19 mouse cellular contexts compared by ENCODE assay signal in genomic region chr17:26868756-26869155, GRCm38 (mm10). TPM values are rescaled to one million over a fixed set of nuclear protein-coding genes. Genes with fewer than 3 reads are reported as not detected.
DNase-seq lines count a peak whose midpoint lies in the region; TF ChIP-seq lines count a peak whose summit lies in the region.
"Had no signal": no experiment of that assay in that cellular context is flagged by ENCODE, and none has a peak within 500 bp of the region (broad histone marks: within the 10 kb centered on the region; RNA-seq: fewer than 3 reads in every experiment).

No protein-coding gene starts in this region.

- DNase-seq in lung, postnatal 36 days = peak; percentile 21
- DNase-seq in lung, postnatal 25 days (ENCODE audit: low spot score) = no peak
- peak; percentile 82 to 83 for DNase-seq in heart, adult 9 months (ENCODE audit: low spot score in 2 of 2)
- DNase-seq in heart, postnatal 14 days = peak; percentile 56 to 62
- no peak for DNase-seq in thymus, postnatal 0 days (ENCODE audit: low spot score)
- DNase-seq in thymus, adult 2 months = no peak
- DNase-seq in kidney, postnatal 4 days = no peak
- DNase-seq: cerebellum, adult 8-10 months; gastrocnemius, postnatal 36 days; kidney, postnatal 10 days; layer of hippocampus, adult 9-11 months had no signal

- intact Hi-C loops in heart, postnatal 14 days (cut with DNase I) = no loop called here

- H3K27me3 ChIP-seq in thymus, adult 2 months (ENCODE audit: control insufficient read depth, insufficient read depth, low read length) = no peaks in the 10 kb centered on the region
- H3K27me3 ChIP-seq: CH12.LX had no signal

- TF ChIP-seq CTCF in thymus, adult 2 months (IDR thresholded peaks at IDR 0.05; ENCODE audit: borderline replicate concordance, control insufficient read depth, extremely low read depth, insufficient read depth, low read length, poor library complexity) = no peak

- no peak overlapping the region for H3K27ac ChIP-seq in thymus, adult 2 months (ENCODE audit: control insufficient read depth, insufficient read depth, low read length)
- H3K27ac ChIP-seq: liver, embryonic 15.5 days; neural tube, embryonic 13.5 days had no signal

- no peak for TF ChIP-seq POLR2A in thymus, adult 2 months (IDR thresholded peaks at IDR 0.05; ENCODE audit: control insufficient read depth, extremely low read depth, insufficient read depth, low read length, poor library complexity)

- no peaks in the 10 kb centered on the region for H3K36me3 ChIP-seq in thymus, adult 2 months (ENCODE audit: control insufficient read depth, insufficient read depth, low read length)
- H3K36me3 ChIP-seq: liver, embryonic 15.5 days; neural tube, embryonic 13.5 days had no signal

- 58% methylated on average over 5 of the region's 5 CpGs for WGBS in thymus, adult 2 months

- H3K4me1 ChIP-seq in thymus, adult 2 months (replicated peaks; ENCODE audit: control insufficient read depth, insufficient read depth, low read length) = no peaks in the 10 kb centered on the region
- H3K4me1 ChIP-seq: liver, embryonic 15.5 days; neural tube, embryonic 13.5 days had no signal

- no peak overlapping the region for H3K4me3 ChIP-seq in thymus, adult 2 months (ENCODE audit: control insufficient read depth, insufficient read depth, low read length)
- H3K4me3 ChIP-seq: erythroblast, embryonic 14.5 days; liver, embryonic 15.5 days; megakaryocyte, embryonic 14.5 days; neural tube, embryonic 13.5 days had no signal

RNA-seq across cellular contexts. Expression of gene Nkx2-5, which starts 23.9 kb away (rescaled TPM):
- total RNA-seq in heart, postnatal 14 days (2021) = 10 to 100 TPM; 78.9 to 80.4 TPM
- polyA plus RNA-seq in thymus, postnatal 0 days (2015; fragmentation: Nextera tagmentation; extraction: Ambion mirVana) = not detected in 2 replicates
- polyA plus RNA-seq in thymus, adult 2 months (2012; rRNA removed) = 0.51 and 11.4 TPM in 2 replicates
- total RNA-seq: CH12.LX; gastrocnemius, postnatal 36 days; left cerebral cortex, postnatal 25 days had no signal
- polyA plus RNA-seq: activated CD4-positive, CD25-positive, alpha-beta regulatory T cell, adult 4 months; erythroblast, embryonic 14.5 days; frontal cortex, adult 2 months had no signal

RNA-seq across cellular contexts. Expression of gene Kifc5b, which starts 48.1 kb away (rescaled TPM):
- 1 to 10 TPM; 1.3 to 2.6 TPM for total RNA-seq in heart, postnatal 14 days (2021)
- 4.2 and 5.8 TPM in 2 replicates for polyA plus RNA-seq in thymus, postnatal 0 days (2015; fragmentation: Nextera tagmentation; extraction: Ambion mirVana)
- 26.0 and 30.1 TPM in 2 replicates for polyA plus RNA-seq in thymus, adult 2 months (2012; rRNA removed)

Comparison
In these comparisons a context has a peak if more than half of its experiments do, and no peak if none do; other contexts are left out.
1. DNase-seq: peak in lung, postnatal 36 days (single experiment), heart, adult 9 months (2 of 2) and heart, postnatal 14 days (2 of 2); none in lung, postnatal 25 days (single experiment), thymus, postnatal 0 days (single experiment), thymus, adult 2 months (single experiment) and kidney, postnatal 4 days (0 of 2).